Mouse (Mus musculus) yolk sac, embryonic 10.5 days (tissue): Measurements from ENCODE around the gene Lrrc8c.
"Not testable (repeated sequence)": the region's sequence is repeated elsewhere in the genome, so short reads cannot be mapped to it uniquely, and the experiment has no call there.

Source experiments
- DNase-seq: peaks from one replicate; pipeline ENCODE4 v3.0.0-alpha.2; 2017; ENCODE audit warnings: low spot score

The Lrrc8c gene

GRCm38 (mm10) chr5:105602585-105602984, 83.4 kb downstream of the Lrrc8c start:
- DNase-seq: no peak

DNA sequence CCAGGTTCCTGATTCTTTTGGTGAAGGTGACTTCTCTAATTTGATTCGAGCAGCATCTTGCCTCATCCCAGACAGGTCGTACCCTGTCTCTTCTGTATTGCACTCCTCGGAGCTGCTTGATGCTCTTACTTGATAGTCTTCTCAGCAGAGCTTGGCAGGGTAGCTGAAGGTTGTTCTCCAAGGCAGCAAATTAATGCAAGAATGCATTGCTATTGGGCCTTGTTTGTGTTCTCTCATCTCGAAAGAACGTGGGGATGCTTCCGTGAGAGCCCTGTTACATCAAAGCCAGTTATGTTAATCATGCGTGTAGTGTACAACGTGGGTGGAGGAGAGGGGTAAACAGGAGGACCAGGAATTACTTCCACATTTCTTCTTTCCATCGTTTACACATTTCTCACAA, 86.5 kb downstream of the Lrrc8c start:
- no peak for DNase-seq

DNA sequence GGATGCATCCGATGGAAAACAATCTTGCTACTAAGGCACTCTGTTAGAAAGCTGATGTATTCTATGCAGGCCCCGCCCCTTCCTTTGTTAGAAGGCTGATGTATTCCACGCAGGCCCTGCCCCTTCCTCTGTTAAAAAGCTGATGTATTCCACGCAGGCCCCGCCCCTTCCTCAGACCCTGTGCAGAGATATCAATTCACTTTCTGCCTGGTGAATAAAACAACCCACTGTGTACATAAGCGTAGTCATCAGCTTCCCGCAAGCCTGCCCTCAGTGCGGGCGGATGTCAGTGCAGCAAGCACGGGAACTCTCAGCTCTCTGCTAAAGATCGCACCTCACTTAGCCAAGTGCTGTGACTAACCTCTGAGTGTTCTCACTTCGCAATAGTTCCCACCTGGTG, 90.5 kb downstream of the Lrrc8c start:
- DNase-seq: no peak

- DNase-seq: no peak
Measured at GRCm38 (mm10) chr5:105613002-105613401, 93.8 kb downstream of the Lrrc8c start.

DNA sequence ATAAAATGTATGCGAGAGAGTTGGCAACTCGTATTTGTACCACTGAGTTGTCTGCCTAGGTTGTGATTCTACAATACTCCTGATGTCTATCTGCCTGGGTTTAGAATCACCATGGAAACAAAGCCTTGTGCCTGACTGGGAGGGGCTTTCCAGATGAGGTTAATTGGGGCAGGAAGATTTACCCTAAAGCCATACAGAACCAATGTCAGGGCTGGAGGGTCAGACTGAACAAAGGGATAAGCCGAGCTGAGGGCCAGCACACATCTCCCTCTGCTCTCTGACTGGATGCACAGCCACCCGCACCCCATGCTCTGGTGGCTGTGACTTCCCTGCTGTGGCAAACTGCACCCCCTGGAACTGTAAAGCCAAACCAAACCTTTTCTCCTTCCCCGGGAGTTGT, 94.8 kb downstream of the Lrrc8c start:
- no peak for DNase-seq

DNA sequence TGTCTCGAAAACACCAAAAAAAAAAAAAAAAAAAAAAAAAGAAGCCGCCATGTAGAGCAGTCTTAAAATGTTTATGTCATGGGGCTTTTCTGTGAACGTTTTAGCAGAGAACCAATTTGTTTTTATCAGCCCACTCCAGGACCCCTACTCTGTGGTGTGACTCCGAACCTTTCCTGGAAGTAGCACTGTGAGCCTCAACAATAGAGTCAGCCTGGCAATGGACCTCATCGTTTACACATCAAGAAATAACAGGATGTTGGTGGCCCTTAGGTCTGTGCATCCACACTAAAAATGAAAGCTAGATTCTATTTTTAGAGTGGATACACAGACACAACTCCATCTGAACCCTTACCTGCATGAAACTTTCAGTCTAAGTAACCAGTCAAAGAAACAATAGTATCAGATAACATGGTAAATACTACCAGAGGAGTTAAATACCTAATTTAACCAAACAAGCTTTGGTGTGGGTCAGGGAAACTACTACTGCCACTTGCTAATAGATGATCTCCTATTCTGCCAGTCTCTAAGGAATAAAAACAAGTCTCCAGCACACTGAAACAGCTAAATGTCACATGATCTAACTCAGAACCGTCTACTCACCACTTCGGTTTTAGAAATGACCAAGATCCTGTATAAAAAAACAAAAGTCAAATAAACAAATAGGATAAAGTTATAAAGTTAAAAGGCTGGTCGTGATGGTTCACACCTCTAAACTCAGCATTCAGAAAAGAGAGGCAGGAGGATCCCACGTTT, 95.7 kb downstream of the Lrrc8c start:
- no peak for DNase-seq

DNA sequence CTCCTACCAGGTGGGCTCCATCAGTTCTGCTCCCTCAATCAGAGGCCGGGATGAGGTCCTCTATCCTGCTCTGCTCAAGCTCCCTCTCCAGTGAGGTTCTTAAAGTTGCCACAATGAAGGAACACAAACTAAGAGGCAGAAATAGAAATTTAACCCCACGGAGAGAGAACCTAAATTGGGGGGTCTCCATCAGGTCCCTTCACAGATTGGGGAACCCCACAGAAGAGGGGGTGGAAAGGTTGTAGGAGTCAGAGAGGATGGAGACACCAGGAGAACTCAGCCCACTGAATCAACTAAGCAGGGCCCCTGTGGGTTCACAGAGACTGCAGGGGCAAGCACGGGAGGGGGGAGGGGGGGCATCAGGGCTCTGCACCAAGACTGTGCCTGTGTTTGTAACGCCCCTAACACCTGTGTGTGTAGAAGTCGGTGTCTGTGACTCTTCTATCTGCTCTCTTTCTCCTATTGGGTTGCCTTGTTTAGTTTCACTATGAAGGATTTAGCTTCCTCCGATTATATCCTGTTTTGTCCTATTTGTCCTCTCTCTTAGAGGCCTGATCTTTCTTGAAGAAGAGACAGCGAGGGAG, 96.8 kb downstream of the Lrrc8c start:
- no peak for DNase-seq

DNA sequence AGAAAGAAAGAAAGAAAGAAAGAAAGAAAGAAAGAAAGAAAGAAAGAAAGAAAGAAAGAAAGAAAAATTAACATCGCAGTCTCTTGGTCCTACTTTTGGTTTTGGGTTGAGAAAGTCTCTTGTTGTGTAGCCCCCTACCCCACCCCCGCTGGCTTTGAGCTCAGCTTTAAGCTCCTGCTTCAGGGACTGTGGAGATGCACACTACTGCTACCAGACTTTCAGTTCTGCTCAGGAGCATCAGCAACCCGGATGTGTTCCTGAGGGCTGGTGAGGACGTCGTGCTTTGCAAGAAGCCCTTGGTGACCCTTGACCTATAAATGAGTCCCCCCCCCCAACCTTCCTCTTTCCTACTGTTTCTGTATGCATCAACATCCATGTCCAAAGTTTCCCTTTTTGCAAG, 97.3 kb downstream of the Lrrc8c start:
- no peak for DNase-seq

GRCm38 (mm10) chr5:105618510-105618909, 99.3 kb downstream of the Lrrc8c start:
- DNase-seq: no peak

DNA sequence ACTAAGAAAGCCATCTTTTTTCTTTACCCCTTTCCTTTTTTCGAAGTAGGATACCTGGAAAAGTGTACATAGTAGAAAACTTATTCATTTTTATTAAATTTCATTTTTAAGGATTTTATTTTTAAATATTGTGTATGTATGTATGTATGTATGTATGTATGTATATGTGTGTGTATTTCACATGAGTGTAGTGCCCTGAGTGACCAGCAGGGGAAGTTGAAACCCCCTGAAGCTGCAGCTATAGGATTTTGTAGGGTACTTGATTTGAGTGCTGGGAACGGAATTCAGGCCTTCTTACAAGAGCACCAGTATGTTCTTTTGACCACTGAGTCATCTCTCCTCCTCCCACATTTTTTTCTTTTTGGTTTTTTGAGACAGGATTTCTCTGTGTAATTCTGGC, 100.5 kb downstream of the Lrrc8c start:
- no peak for DNase-seq

GRCm38 (mm10) chr5:105620505-105621116, 101.4 kb downstream of the Lrrc8c start:
- no peak for DNase-seq

DNA sequence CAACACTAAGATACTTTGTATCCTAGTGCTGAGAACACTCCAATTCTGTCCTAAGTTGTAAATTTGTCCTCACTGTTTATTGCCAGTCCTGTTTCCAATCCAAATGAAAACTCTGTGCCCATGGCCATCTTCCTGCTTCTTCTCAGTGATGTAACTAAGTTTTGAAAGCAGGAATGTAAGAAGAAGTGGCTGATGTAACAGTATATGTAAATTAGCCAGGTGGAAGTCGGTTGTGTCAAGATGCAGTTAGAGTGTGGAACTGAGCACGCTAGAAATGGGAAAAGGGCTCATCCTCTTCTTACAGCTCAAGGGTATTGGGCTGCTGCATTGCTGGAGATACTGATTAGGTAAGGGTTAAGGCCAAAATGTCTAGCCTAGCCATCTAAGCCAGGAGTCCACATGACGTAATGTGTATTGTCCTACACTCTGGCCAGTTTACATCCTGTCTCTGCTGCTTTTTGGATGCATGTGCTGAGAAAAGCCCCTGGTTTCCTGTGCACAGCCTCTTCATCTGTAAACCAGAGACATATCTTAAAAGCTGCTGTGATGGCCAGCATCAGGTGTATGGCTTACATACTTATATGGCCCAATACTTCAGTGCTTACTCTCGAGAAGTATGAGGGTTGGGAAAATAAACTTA, 104.0 kb downstream of the Lrrc8c start:
- no peak for DNase-seq

DNA sequence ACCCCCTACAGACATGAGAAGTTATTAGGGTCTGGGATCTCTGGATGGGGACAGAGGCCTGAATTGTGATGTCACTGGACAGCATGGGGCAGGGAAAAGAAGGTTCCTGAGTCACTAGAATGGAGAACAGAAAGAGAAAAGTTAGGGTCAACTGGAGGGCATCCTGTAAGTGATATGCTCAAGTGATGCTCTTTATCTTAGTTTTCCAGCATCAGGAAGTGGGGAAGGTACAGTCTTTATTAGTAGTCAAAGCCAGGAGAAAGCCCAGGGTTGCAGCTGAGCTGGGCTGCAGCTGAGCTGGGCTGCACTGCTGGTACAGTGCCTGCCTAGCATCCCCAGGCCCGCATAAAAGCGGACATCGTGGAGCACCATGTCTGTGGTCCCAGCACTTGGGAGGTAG, 105.1 kb downstream of the Lrrc8c start:
- no peak for DNase-seq

GRCm38 (mm10) chr5:105625504-105626150, 106.4 kb downstream of the Lrrc8c start:
- DNase-seq: no peak

GRCm38 (mm10) chr5:105626355-105626754, 107.2 kb downstream of the Lrrc8c start:
- no peak for DNase-seq

DNA sequence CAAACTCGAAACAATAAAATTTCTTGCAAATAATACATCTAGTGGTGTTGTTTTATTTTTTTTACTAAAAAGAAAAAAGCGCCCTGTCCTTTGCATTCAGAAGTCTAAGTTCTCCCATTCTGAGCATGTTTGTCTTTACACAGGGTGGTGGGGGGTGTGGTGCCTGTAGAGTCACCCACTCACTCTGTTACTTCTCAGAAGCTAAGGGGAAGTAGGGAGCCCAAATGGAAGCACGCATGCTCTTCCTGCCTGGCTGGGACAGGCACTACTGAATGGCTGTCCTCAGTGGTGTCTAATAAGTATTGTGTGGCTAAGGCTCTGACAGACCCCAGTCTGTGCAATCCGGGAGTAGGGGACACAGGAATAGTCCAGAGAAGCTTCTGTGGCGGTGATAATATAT, 107.9 kb downstream of the Lrrc8c start:
- no peak for DNase-seq

GRCm38 (mm10) chr5:105629955-105630354, 110.8 kb downstream of the Lrrc8c start:
- no peak for DNase-seq

- DNase-seq: no peak
Measured at GRCm38 (mm10) chr5:105632066-105632465, 112.9 kb downstream of the Lrrc8c start.

GRCm38 (mm10) chr5:105635576-105635975, 116.4 kb downstream of the Lrrc8c start:
- DNase-seq: no peak

DNA sequence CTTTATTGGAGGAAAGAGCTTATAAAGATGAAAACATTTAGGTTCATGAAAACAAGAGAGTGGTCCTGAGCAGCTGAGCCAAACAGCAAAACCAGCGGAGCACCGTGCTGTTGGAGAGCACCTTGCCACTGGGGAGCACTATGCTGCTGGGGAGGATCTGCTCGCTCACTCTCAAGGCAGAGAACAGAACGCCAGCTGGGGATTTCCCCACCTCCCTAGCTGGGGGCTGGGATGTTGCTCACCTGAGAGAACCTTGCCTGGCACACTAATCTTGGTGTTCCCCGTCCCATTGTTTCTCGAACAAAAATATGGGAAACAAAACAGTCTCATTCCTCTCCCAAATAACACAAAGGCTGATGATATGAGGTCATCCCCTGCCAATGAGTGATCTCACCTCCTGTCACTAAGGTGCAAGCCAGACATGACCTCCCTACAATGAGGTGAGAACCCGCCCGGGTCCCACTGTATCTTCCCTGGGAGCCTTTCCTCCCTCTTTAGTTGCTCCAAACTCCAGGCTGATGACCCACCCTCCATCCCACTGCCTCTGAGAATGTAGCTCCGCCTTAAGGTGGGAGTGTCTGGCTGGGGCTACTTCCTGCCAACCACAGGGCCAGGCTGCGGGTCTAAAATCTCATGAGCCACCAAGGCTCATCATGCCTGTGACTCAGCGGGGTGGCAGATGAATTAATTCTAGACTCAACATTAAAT, 117.5 kb downstream of the Lrrc8c start:
- no peak for DNase-seq

DNA sequence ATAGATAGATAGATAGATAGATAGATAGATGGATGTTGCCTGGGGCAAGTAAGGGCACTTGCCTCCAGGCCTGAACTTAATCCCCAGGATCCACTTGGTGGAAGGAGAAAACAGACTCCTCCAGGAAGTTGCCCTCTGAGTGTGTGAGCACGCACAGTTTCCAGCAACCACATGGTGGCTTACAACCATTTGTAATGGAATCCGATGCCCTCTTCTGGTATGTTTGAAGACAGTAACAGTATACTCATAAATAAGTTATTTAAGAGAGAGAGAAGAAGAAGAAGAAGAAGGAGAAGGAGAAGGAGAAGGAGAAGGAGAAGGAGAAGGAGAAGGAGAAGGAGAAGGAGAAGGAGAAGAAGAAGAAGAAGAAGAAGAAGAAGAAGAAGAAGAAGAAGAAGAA, 119.1 kb downstream of the Lrrc8c start:
- not testable (repeated sequence) for DNase-seq

- DNase-seq: no peak
Measured at GRCm38 (mm10) chr5:105638916-105639315, 119.7 kb downstream of the Lrrc8c start.
